Mouse (Mus musculus): ENCODE measurements around the gene Kif2c. TPM values are rescaled to one million over a fixed set of nuclear protein-coding genes. Genes with fewer than 3 reads are reported as not detected.
A peak's percentile ranks its signal among the peaks of the same experiment; 100 is the strongest.
"Not testable (repeated sequence)": the region's sequence is repeated elsewhere in the genome, so short reads cannot be mapped to it uniquely, and the experiment has no call there.

Kif2c gene
- total and polyA plus RNA-seq, 3 experiments: 0.14 to 0.26 (median 0.25) TPM

- TF ChIP-seq EP300 (IDR thresholded peaks at IDR 0.05; ENCODE audit: insufficient read depth, low read depth, low read length) (no peak), POLR2A (IDR thresholded peaks at IDR 0.05; ENCODE audit: insufficient read depth, low read depth, low read length) (no peak), CTCF (IDR thresholded peaks at IDR 0.05) (no peak)
- no peak for DNase-seq
- Histone ChIP-seq H3K27me3 (ENCODE audit: control insufficient read depth, insufficient read depth, low read length) (no peaks in the 10 kb centered on the region), H3K9ac (ENCODE audit: low read depth, low read length) (no peak overlapping the region), H3K4me3 (no peak overlapping the region), H3K4me1 (ENCODE audit: control insufficient read depth, insufficient read depth, low read length) (peaks cover 6% of the 10 kb centered on the region), H3K79me2 (replicated peaks; ENCODE audit: control insufficient read depth, insufficient read depth, low read length) (no peaks in the 10 kb centered on the region), H3K36me3 (ENCODE audit: control insufficient read depth, insufficient read depth, low read length) (no peaks in the 10 kb centered on the region), H3K27ac (no peak overlapping the region)
- 93% methylated on average over 14 of the region's 14 CpGs for WGBS
- intact Hi-C loops (cut with DNase I): no loop called here
Measured at GRCm38 (mm10) chr4:117191804-117192203, 9.4 kb upstream of the Kif2c start.

DNA sequence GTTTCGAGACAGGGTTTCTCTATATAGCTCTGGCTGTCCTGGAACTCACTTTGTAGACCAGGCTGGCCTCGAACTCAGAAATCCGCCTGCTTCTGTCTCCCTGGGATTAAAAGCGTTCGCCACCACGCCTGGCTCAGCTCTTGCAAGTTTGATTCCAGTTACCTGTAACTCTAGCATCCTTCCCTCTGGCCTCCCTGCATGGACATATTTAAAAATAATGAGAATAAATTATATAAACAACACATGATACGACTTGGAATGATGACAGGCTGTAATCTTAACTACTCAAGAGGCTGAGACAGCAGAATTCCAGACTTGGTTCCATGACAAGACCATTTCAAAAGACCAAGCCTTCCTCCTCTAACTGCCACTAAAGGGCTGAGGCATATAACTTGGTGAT, 8.2 kb upstream of the Kif2c start:
- H3K9ac ChIP-seq (ENCODE audit: low read depth, low read length): no peak overlapping the region; the same call in 1 of the 2 replicates
- no peaks in the 10 kb centered on the region for H3K36me3 ChIP-seq (ENCODE audit: control insufficient read depth, insufficient read depth, low read length)
- 72% methylated on average over 7 of the region's 7 CpGs for WGBS
- H3K27ac ChIP-seq: peak overlapping the region; percentile 98
- H3K4me1 ChIP-seq (ENCODE audit: control insufficient read depth, insufficient read depth, low read length): peaks cover 6% of the 10 kb centered on the region
- no peaks in the 10 kb centered on the region for H3K79me2 ChIP-seq (replicated peaks; ENCODE audit: control insufficient read depth, insufficient read depth, low read length)
- TF ChIP-seq CTCF (IDR thresholded peaks at IDR 0.05): no peak
- no peak for TF ChIP-seq POLR2A (IDR thresholded peaks at IDR 0.05; ENCODE audit: insufficient read depth, low read depth, low read length)
- TF ChIP-seq EP300 (IDR thresholded peaks at IDR 0.05; ENCODE audit: insufficient read depth, low read depth, low read length): no peak
- no peak overlapping the region for H3K4me3 ChIP-seq
- no peak for DNase-seq
- intact Hi-C loops (cut with DNase I): no loop called here
- H3K27me3 ChIP-seq (ENCODE audit: control insufficient read depth, insufficient read depth, low read length): no peaks in the 10 kb centered on the region

GRCm38 (mm10) chr4:117189856-117190543, 7.6 kb upstream of the Kif2c start:
- H3K4me3 ChIP-seq: peak overlapping the region; percentile 53
- H3K27ac ChIP-seq: peak overlapping the region; percentile 98
- intact Hi-C loops (cut with DNase I): no loop called here
- H3K79me2 ChIP-seq (replicated peaks; ENCODE audit: control insufficient read depth, insufficient read depth, low read length): no peaks in the 10 kb centered on the region
- TF ChIP-seq EP300 (IDR thresholded peaks at IDR 0.05; ENCODE audit: insufficient read depth, low read depth, low read length) (no peak), CTCF (IDR thresholded peaks at IDR 0.05) (no peak), POLR2A (IDR thresholded peaks at IDR 0.05; ENCODE audit: insufficient read depth, low read depth, low read length) (peak; percentile 81)
- 2% methylated on average over 9 of the region's 9 CpGs for WGBS
- peak; percentile 13 to 37 for DNase-seq
- no peaks in the 10 kb centered on the region for H3K27me3 ChIP-seq (ENCODE audit: control insufficient read depth, insufficient read depth, low read length)
- H3K4me1 ChIP-seq (ENCODE audit: control insufficient read depth, insufficient read depth, low read length): peaks cover 6% of the 10 kb centered on the region
- H3K36me3 ChIP-seq (ENCODE audit: control insufficient read depth, insufficient read depth, low read length): no peaks in the 10 kb centered on the region
- H3K9ac ChIP-seq (ENCODE audit: low read depth, low read length): peak overlapping the region; percentile 92

- no peaks in the 10 kb centered on the region for H3K36me3 ChIP-seq (ENCODE audit: control insufficient read depth, insufficient read depth, low read length)
- H3K27ac ChIP-seq: peak overlapping the region; percentile 98
- intact Hi-C loops (cut with DNase I): no loop called here
- peak overlapping the region; percentile 53 for H3K4me3 ChIP-seq
- no peaks in the 10 kb centered on the region for H3K79me2 ChIP-seq (replicated peaks; ENCODE audit: control insufficient read depth, insufficient read depth, low read length)
- WGBS: 1% methylated on average over 16 of the region's 16 CpGs
- H3K9ac ChIP-seq (ENCODE audit: low read depth, low read length): peak overlapping the region; percentile 85
- H3K4me1 ChIP-seq (ENCODE audit: control insufficient read depth, insufficient read depth, low read length): peaks cover 6% of the 10 kb centered on the region
- DNase-seq: peak; percentile 85 to 87
- TF ChIP-seq POLR2A (IDR thresholded peaks at IDR 0.05; ENCODE audit: insufficient read depth, low read depth, low read length) (no peak), CTCF (IDR thresholded peaks at IDR 0.05) (peak; percentile 93), EP300 (IDR thresholded peaks at IDR 0.05; ENCODE audit: insufficient read depth, low read depth, low read length) (no peak)
- H3K27me3 ChIP-seq (ENCODE audit: control insufficient read depth, insufficient read depth, low read length): no peaks in the 10 kb centered on the region
Measured at GRCm38 (mm10) chr4:117189382-117189855, 7.0 kb upstream of the Kif2c start.

GRCm38 (mm10) chr4:117188969-117189368, 6.5 kb upstream of the Kif2c start:
- no peak for TF ChIP-seq EP300 (IDR thresholded peaks at IDR 0.05; ENCODE audit: insufficient read depth, low read depth, low read length)
- no peak for TF ChIP-seq POLR2A (IDR thresholded peaks at IDR 0.05; ENCODE audit: insufficient read depth, low read depth, low read length)
- no peak for TF ChIP-seq CTCF (IDR thresholded peaks at IDR 0.05)
- Histone ChIP-seq H3K4me3 (peak overlapping the region; percentile 53), H3K4me1 (ENCODE audit: control insufficient read depth, insufficient read depth, low read length) (peaks cover 6% of the 10 kb centered on the region), H3K9ac (ENCODE audit: low read depth, low read length) (peak overlapping the region; percentile 85), H3K79me2 (replicated peaks; ENCODE audit: control insufficient read depth, insufficient read depth, low read length) (no peaks in the 10 kb centered on the region), H3K27ac (peak overlapping the region; percentile 98), H3K27me3 (ENCODE audit: control insufficient read depth, insufficient read depth, low read length) (no peaks in the 10 kb centered on the region), H3K36me3 (ENCODE audit: control insufficient read depth, insufficient read depth, low read length) (no peaks in the 10 kb centered on the region)
- DNase-seq: no peak
- WGBS: 54% methylated on average over 3 of the region's 3 CpGs
- intact Hi-C loops (cut with DNase I): no loop called here

- not testable (repeated sequence) for H3K79me2 ChIP-seq (replicated peaks; ENCODE audit: control insufficient read depth, insufficient read depth, low read length); H3K36me3 ChIP-seq (ENCODE audit: control insufficient read depth, insufficient read depth, low read length); H3K27me3 ChIP-seq (ENCODE audit: control insufficient read depth, insufficient read depth, low read length); H3K4me1 ChIP-seq (ENCODE audit: control insufficient read depth, insufficient read depth, low read length); DNase-seq
- intact Hi-C loops (cut with DNase I): loop anchor here (2.0 kb wide), 2 partner anchors 26 to 62 kb away; partner anchors contain the start of gene Rps8
- Histone ChIP-seq H3K4me3 (peak overlapping the region; percentile 64), H3K27ac (peak overlapping the region; percentile 85), H3K9ac (ENCODE audit: low read depth, low read length) (peak overlapping the region; percentile 63)
- WGBS: 11% methylated on average over 9 of the region's 9 CpGs
Measured at GRCm38 (mm10) chr4:117182759-117183096, 289 bp upstream of the Kif2c start.
